Mouse (Mus musculus) kidney, adult 2 months (tissue): ENCODE results near the gene Efcab7. TPM values are rescaled to one million over a fixed set of nuclear protein-coding genes. Genes with fewer than 3 reads are reported as not detected.

Experiments used
- DNase-seq: peaks from one replicate; pipeline ENCODE4 v3.0.0; 2021
- H3K27ac ChIP-seq: fragments of 200-500 bp; 2 replicates; pipeline ENCODE4 v1.5.1; 2012; ENCODE audit warnings: low read depth, low read length, control low read depth, inconsistent platforms; ENCODE audit not compliant: insufficient read depth
- H3K27me3 ChIP-seq: fragments of 200-500 bp; replicated peaks from 2 replicates; pipeline ENCODE4 v1.6.1; 2012; ENCODE audit warnings: mild to moderate bottlenecking, moderate library complexity, low read length, inconsistent platforms; ENCODE audit not compliant: control insufficient read depth, insufficient read depth
- H3K36me3 ChIP-seq: fragments of 200-500 bp; 2 replicates; pipeline ENCODE4 v1.6.1; 2012; ENCODE audit warnings: mild to moderate bottlenecking, moderate library complexity, low read length, inconsistent platforms; ENCODE audit not compliant: control insufficient read depth, insufficient read depth
- H3K4me1 ChIP-seq: fragments of 200-500 bp; 2 replicates; pipeline ENCODE4 v1.6.1; 2011; ENCODE audit warnings: low read length; ENCODE audit not compliant: control insufficient read depth, insufficient read depth
- H3K4me3 ChIP-seq: fragments of 200-500 bp; 2 replicates; pipeline ENCODE4 v1.5.1; 2011; ENCODE audit warnings: mild to moderate bottlenecking, low read depth, low read length, control low read depth; ENCODE audit not compliant: insufficient read depth
- CTCF ChIP-seq: fragments of 200-500 bp; conservative IDR thresholded peaks from 2 replicates; pipeline ENCODE4 v1.5.1; 2011; ENCODE audit warnings: low read depth, mild to moderate bottlenecking, control low read depth, low read length, moderate library complexity, mixed read lengths; ENCODE audit not compliant: insufficient read depth, insufficient read length
- POLR2A ChIP-seq: fragments of 200-500 bp; IDR thresholded peaks from one replicate; pipeline ENCODE4 v1.6.1; 2011; ENCODE audit warnings: low read depth, low read length, control low read depth
- whole genome bisulfite sequencing: fragments of 180-500 bp; shearing (Covaris S2); methylation state at CpG from one replicate; pipeline ENCODE4 v1.1.7; 2018; 5-methylcytosine and 5-hydroxymethylcytosine counted together
- polyA plus RNA-seq: library from polyadenylated mRNA; depleted of rRNA; stranded (reverse); fragments of >200 nt; gene quantifications from 2 replicates; pipeline ENCODE4 v1.2.3, GENCODE M21; 2012

Efcab7 gene
- polyA plus RNA-seq, 1 experiment = 1.8 TPM

DNA sequence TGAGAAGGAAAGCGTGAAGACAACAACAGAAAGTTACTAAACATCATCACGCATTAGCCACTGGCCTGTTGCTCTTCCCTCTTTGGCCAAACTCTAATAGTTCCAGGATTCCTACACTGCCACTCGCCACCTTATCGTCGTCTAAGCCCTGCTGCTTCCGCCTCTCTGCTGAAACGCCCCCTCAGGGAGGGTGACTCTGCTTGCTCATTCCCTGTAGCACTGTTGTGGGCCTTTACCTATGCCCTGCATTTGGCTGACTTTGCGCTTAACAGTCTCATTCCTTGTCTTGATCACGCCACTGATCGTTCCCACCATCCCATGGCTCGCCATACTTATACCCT, 102.2 kb downstream of the Efcab7 start:
- Histone ChIP-seq H3K27ac (no peak overlapping the region), H3K4me1 (peaks cover 8% of the 10 kb centered on the region; the same call in 1 of the 2 replicates), H3K36me3 (no peaks in the 10 kb centered on the region), H3K27me3 (no peaks in the 10 kb centered on the region), H3K4me3 (no peak overlapping the region)
- TF ChIP-seq CTCF = no peak
- no peak for TF ChIP-seq POLR2A
- 84% methylated on average over 11 of the region's 11 CpGs for WGBS
- no peak for DNase-seq

DNA sequence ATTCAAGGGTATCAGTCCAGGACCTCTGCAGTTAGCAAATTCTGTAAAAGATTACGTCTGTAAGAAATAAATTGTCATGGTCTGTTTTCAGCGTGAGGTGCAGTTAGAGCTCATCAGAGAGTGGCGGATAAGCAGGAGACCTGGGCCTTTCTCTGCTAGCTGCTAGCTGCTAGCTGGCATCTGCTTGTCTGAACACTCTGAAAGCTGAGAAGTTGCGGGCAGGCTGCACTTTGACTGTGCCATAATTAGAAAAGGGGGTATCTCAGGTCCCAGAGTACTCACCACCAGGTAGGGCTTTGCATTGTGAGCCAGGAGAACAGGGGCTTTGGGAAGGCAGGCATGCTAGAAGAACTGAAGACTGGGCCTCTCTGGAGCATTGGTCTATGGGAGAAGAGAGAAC, 102.8 kb downstream of the Efcab7 start:
- no peak overlapping the region for H3K27ac ChIP-seq
- no peaks in the 10 kb centered on the region for H3K36me3 ChIP-seq
- no peak overlapping the region for H3K4me3 ChIP-seq
- DNase-seq = no peak
- no peaks in the 10 kb centered on the region for H3K27me3 ChIP-seq
- TF ChIP-seq CTCF (no peak), POLR2A (no peak)
- WGBS = 83% methylated on average over 4 of the region's 4 CpGs
- H3K4me1 ChIP-seq = peaks cover 8% of the 10 kb centered on the region; the same call in 1 of the 2 replicates

DNA sequence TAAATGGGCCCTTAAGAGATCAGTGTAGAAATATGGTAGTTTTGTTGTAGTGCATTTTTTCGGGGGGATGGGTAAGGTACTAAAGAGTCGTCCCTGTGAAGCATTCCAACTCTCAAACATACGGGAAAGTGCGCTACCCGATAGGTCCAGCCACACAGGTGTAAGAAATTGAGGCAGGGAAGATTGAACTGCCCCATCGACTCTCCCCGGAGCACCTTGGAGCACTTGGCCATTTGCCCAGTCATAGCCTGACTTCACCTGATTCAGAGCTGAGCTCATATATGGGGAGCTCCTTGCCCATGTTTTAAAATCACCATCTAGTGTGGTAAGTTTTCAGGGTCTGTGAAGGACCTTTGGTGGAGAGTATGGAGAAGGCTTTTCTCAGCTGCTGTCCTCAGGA, 105.9 kb downstream of the Efcab7 start:
- no peak for TF ChIP-seq CTCF
- TF ChIP-seq POLR2A = no peak
- no peaks in the 10 kb centered on the region for H3K36me3 ChIP-seq
- no peak overlapping the region for H3K4me3 ChIP-seq
- WGBS = 68% methylated on average over 7 of the region's 7 CpGs
- peaks cover 8% of the 10 kb centered on the region; the same call in 1 of the 2 replicates for H3K4me1 ChIP-seq
- no peak overlapping the region for H3K27ac ChIP-seq
- peak; percentile 31 for DNase-seq
- H3K27me3 ChIP-seq = no peaks in the 10 kb centered on the region

- Histone ChIP-seq H3K27me3 (no peaks in the 10 kb centered on the region), H3K36me3 (no peaks in the 10 kb centered on the region), H3K27ac (no peak overlapping the region), H3K4me3 (no peak overlapping the region), H3K4me1 (peaks cover 1% of the 10 kb centered on the region; the same call in 1 of the 2 replicates)
- WGBS = 85% methylated on average over 5 of the region's 5 CpGs
- TF ChIP-seq POLR2A = no peak
- DNase-seq = no peak
These were observed 107.3 kb downstream of the Efcab7 start for GRCm38 (mm10) chr4:99936278-99936677.

GRCm38 (mm10) chr4:99939711-99940505, 110.9 kb downstream of the Efcab7 start:
- WGBS = 61% methylated on average over 16 of the region's 16 CpGs
- peak; percentile 24 for DNase-seq
- H3K36me3 ChIP-seq = no peaks in the 10 kb centered on the region
- no peaks in the 10 kb centered on the region for H3K27me3 ChIP-seq
- no peak overlapping the region for H3K4me3 ChIP-seq
- no peak for TF ChIP-seq CTCF
- TF ChIP-seq POLR2A = no peak
- no peaks in the 10 kb centered on the region; the same call in 1 of the 2 replicates for H3K4me1 ChIP-seq
- no peak overlapping the region for H3K27ac ChIP-seq

DNA sequence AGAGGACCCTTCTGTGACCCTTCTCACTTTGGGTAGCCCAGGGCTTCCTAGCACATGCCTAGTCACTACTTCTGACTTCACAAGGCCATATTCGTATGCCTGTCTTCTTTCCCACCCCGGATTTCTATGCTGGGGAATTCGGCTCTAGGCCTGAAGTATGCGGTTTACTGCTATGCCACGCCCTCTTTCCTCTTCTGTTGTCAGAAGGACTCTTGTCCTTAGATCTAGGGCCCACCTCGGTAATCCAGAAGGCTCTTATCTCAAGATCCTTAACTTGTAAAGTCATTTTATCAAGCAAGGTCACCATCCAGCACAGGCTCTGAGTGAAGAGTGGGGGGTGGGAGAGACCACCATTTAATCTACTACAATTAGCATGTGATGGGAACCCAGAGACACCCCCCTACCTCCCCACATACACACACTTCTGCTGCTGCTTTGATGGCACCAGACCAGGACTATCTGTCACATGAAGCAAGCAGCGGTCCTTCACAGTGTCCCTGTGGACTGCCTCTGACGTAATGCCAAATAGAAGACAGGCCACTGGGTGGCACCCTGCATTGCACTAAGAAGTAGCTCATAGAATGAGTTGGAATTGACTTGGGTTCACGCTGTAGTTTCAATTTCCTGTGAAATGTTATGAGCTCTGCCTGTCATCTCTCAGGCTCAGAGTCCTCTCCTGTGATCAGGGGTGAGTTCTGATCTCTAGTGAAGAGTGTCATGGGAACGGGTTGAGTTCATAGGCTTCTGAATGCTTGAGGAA, 112.8 kb downstream of the Efcab7 start:
- TF ChIP-seq POLR2A = no peak
- peak; percentile 53 for TF ChIP-seq CTCF
- 63% methylated on average over 10 of the region's 10 CpGs for WGBS
- H3K27ac ChIP-seq = no peak overlapping the region
- no peak overlapping the region for H3K4me3 ChIP-seq
- no peaks in the 10 kb centered on the region for H3K36me3 ChIP-seq
- DNase-seq = peak; percentile 54
- H3K4me1 ChIP-seq = no peaks in the 10 kb centered on the region; the same call in 1 of the 2 replicates
- H3K27me3 ChIP-seq = no peaks in the 10 kb centered on the region

DNA sequence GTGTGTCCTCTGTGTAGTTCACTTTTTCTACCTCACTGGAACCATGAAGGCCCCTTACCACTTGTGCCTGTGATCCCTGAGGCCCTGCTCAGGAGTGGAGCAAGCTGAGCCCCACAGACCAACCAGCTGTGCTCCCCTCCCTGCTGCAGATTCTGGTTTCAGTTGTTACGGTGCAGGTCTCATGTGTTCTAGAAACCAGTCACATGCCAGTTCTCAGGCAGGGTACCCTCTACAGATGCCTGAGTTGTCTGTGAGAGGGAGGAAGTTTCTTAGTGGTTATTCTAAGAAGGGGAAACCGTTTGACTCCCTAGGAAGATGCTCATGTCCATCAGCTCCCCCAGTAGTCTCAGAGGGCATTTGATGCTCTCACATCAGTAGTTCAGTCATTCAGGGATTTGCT, 115.6 kb downstream of the Efcab7 start:
- H3K27ac ChIP-seq = no peak overlapping the region
- WGBS = 68% methylated on average over 2 of the region's 2 CpGs
- H3K4me3 ChIP-seq = no peak overlapping the region
- no peaks in the 10 kb centered on the region for H3K27me3 ChIP-seq
- no peak for DNase-seq
- TF ChIP-seq POLR2A (no peak), CTCF (no peak)
- no peaks in the 10 kb centered on the region for H3K36me3 ChIP-seq
- H3K4me1 ChIP-seq = peaks cover 2% of the 10 kb centered on the region; the same call in 1 of the 2 replicates

DNA sequence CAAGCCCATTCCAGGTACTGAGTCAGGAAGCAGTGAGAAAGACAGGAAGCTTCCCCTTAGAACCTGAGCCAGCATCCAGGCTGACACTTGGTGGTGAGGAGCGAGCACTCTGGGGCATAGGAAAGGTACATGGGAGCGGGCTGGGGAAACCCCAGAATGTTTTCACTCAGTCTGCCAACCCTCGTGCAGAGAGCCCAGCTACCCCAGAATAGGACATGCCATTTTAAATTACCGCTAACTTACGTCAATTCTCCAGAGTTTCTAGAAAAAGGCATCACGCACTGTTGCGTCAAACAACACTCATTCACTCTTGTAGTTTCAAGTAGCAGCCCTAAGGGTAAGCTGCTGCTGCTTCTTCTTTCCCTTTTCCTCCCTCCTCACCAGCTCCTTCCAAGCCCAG, 116.0 kb downstream of the Efcab7 start:
- Histone ChIP-seq H3K4me1 (peaks cover 2% of the 10 kb centered on the region; the same call in 1 of the 2 replicates), H3K27ac (no peak overlapping the region), H3K27me3 (no peaks in the 10 kb centered on the region), H3K4me3 (no peak overlapping the region), H3K36me3 (no peaks in the 10 kb centered on the region)
- 90% methylated on average over 7 of the region's 7 CpGs for WGBS
- no peak for DNase-seq
- TF ChIP-seq POLR2A (no peak), CTCF (no peak)
